Mouse (Mus musculus) cortical plate, adult 2 months (tissue): ENCODE results near the gene Nudt6.

Experiments
- CTCF ChIP-seq: fragments of 200-500 bp; IDR thresholded peaks from 2 replicates; pipeline ENCODE4 v1.5.1; 2011; ENCODE audit warnings: mild to moderate bottlenecking, control low read depth, low read length; ENCODE audit not compliant: insufficient read depth; ENCODE audit errors: extremely low read depth
- POLR2A ChIP-seq: fragments of 200-500 bp; IDR thresholded peaks from 2 replicates; pipeline ENCODE4 v1.6.1; 2011; ENCODE audit warnings: mild to moderate bottlenecking, low read length, control low read depth; ENCODE audit not compliant: insufficient read depth; ENCODE audit errors: extremely low read depth

DNA sequence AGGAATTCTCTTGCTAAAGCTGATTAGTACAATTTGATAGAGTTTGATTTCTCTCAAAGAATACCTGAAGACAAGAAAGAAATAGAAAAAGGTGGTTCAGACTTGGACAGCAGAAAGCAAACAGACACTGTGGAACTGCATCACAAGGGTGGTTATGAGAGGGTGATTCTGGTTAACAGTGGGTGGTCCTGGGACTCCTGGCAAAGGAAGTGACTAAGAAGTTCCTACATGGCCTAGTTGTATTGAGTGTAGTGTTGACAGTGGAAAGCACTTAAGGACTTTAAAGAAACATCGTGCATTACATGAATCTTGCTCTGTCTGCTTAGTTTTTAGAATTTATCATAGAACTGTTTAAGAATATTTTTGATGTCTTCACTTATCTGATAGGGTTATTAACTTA is 36.0 kb upstream of the Nudt6 start:
- no peak for TF ChIP-seq CTCF
- TF ChIP-seq POLR2A, result no peak
